ENCODE assay signal across 8 mouse cellular contexts in genomic region chr17:46751794-46752556, GRCm38 (mm10). TPM values are rescaled to one million over a fixed set of nuclear protein-coding genes. Genes with fewer than 3 reads are reported as not detected.
A peak's percentile ranks its signal among the peaks of the same experiment; 100 is the strongest.
DNase-seq lines count a peak whose midpoint lies in the region; ATAC-seq lines count a peak whose summit lies in the region.

TSS of gene Cnpy3 (minus strand) at chr17:46752214.

- H3K4me1 ChIP-seq in intestine, embryonic 14.5 days (replicated peaks; ENCODE audit: control insufficient read depth, insufficient read depth, low read length) = peaks cover 9% of the 10 kb centered on the region

- intact Hi-C loops in left cerebral cortex, postnatal 14 days (cut with DNase I) = no loop called here

- peaks cover 5% of the 10 kb centered on the region; the same call in 1 of the 2 replicates for H3K36me3 ChIP-seq in intestine, embryonic 14.5 days (ENCODE audit: control insufficient read depth, insufficient read depth, low read length)

- peak; percentile 99 for ATAC-seq in intestine, embryonic 14.5 days (replicated peaks; ENCODE audit: low FRiP score, low TSS enrichment, low read depth)

- no peaks in the 10 kb centered on the region for H3K9me3 ChIP-seq in intestine, embryonic 14.5 days (ENCODE audit: control insufficient read depth, low read length)

- peak within 1 kb of the TSS; percentile 73 for H3K4me2 ChIP-seq in intestine, embryonic 14.5 days (ENCODE audit: low read length)

- no peaks in the 10 kb centered on the region for H3K27me3 ChIP-seq in intestine, embryonic 14.5 days (replicated peaks; ENCODE audit: control insufficient read depth, insufficient read depth, low read length)

- peak within 1 kb of the TSS; percentile 90 for H3K27ac ChIP-seq in intestine, embryonic 14.5 days (ENCODE audit: low read depth)

- 1% methylated on average over 52 of the region's 58 CpGs for WGBS in intestine, embryonic 14.5 days

- H3K9ac ChIP-seq in intestine, embryonic 14.5 days (ENCODE audit: low read length) = peak within 1 kb of the TSS; percentile 63

- H3K4me3 ChIP-seq in intestine, embryonic 14.5 days (ENCODE audit: low read depth, low read length) = peak within 1 kb of the TSS; percentile 63

- DNase-seq in adrenal gland, adult (ENCODE audit: inconsistent age in 2 of 2, low spot score in 1 of 2) = peak; percentile 98 to 99
- peak; percentile 99 for DNase-seq in embryo, embryonic 10.5 days (ENCODE audit: low spot score)
- peak; percentile 98 for DNase-seq in gastrocnemius, postnatal 25 days
- peak; percentile 97 for DNase-seq in intestine, embryonic 14.5 days (ENCODE audit: low spot score)
- peak; percentile 99 for DNase-seq in left cerebral cortex, postnatal 14 days (ENCODE audit: low spot score in 2 of 2)
- peak; percentile 99 for DNase-seq in mesoderm, embryonic 11.5 days (ENCODE audit: low read depth, low spot score)
- DNase-seq in right cerebral cortex, postnatal 36 days (ENCODE audit: low spot score in 2 of 2) = peak; percentile 98 to 99
- DNase-seq in yolk sac, embryonic 10.5 days (ENCODE audit: low spot score) = peak; percentile 98

RNA-seq across cellular contexts. Expression of gene Cnpy3, which starts in this region (rescaled TPM):
- total RNA-seq in gastrocnemius, postnatal 25 days (2021) = 10 to 100 TPM in 1 of 2 experiments, 1 to 10 TPM in 1; 8.3 to 11.8 TPM
- polyA plus RNA-seq in intestine, embryonic 14.5 days (2014; fragmentation: Nextera tagmentation; extraction: Ambion mirVana) = 69.0 and 70.4 TPM in 2 replicates
- 10 to 100 TPM; 53.4 to 54.5 TPM for total RNA-seq in left cerebral cortex, postnatal 14 days (2021)

Comparison
In these comparisons a context has a peak if more than half of its experiments do, and no peak if none do; other contexts are left out.
1. Peak in every context shown above with its lines: DNase-seq, ATAC-seq, H3K4me3 ChIP-seq and H3K27ac ChIP-seq.
2. RNA of gene Cnpy3 (total RNA-seq): 53.4 to 54.5 TPM in left cerebral cortex, postnatal 14 days; 8.3 to 11.8 TPM in gastrocnemius, postnatal 25 days; every median in the first group is over 4 times any median in the second.